Mouse (Mus musculus) B cell, adult (primary cell): ENCODE results near the gene Izumo1r. TPM values are rescaled to one million over a fixed set of nuclear protein-coding genes. Genes with fewer than 3 reads are reported as not detected.

Experiments
- total RNA-seq: library from RNA; stranded (reverse); gene quantifications from 4 replicates; pipeline ENCODE4 v1.2.4, GENCODE M21; 2023; ENCODE audit not compliant: inconsistent age

Gene Izumo1r
- total RNA-seq: 0.81 to 1.1 TPM (median 0.81 TPM) in 3 of 4 replicates, not detected in the other

GRCm38 (mm10) chr9:14903581-14904378 lies at the start of gene Izumo1r:
Gene Izumo1r, minus strand, starts transcription at chr9:14903949.

GRCm38 (mm10) chr9:14859868-14860639 lies 43.7 kb downstream of the Izumo1r start, which contains the start of gene Gpr83:
Gene Gpr83, plus strand, starts transcription at chr9:14860210.

Other genes with a start within 250 kb of the Izumo1r start
- gene Piwil4, start 163.2 kb downstream of the Izumo1r start, total RNA-seq: not detected in 4 replicates
- gene Fut4, start 151.6 kb downstream of the Izumo1r start, total RNA-seq: 0.15 to 0.29 TPM (median 0.15 TPM) in 3 of 4 replicates, not detected in the other
- not detected in 4 replicates for gene 1700012B09Rik, start 132.9 kb downstream of the Izumo1r start, total RNA-seq
- gene Mre11a, start 119.3 kb downstream of the Izumo1r start, total RNA-seq: 42.7 to 55.4 TPM (median 48.9 TPM) in 4 replicates
- gene Ankrd49, start 119.1 kb downstream of the Izumo1r start, total RNA-seq: 22.0 to 29.5 TPM (median 28.2 TPM) in 4 replicates
- gene Gpr83, start 43.7 kb downstream of the Izumo1r start, total RNA-seq: not detected in 4 replicates
- 43.9 to 56.0 TPM (median 49.1 TPM) in 4 replicates for gene Panx1, start 141.5 kb upstream of the Izumo1r start, total RNA-seq
- gene Hephl1, start 208.2 kb upstream of the Izumo1r start, total RNA-seq: not detected in 4 replicates